Mouse (Mus musculus) liver, adult 2 months (tissue): ENCODE data around the gene Dhx37. TPM values are rescaled to one million over a fixed set of nuclear protein-coding genes. Genes with fewer than 3 reads are reported as not detected.
"Not testable (repeated sequence)": the region's sequence is repeated elsewhere in the genome, so short reads cannot be mapped to it uniquely, and the experiment has no call there.

Experiments used
- DNase-seq: peaks from one replicate; pipeline ENCODE4 v3.0.0-alpha.2; 2011; ENCODE audit warnings: low read depth, low spot score; ENCODE audit errors: extremely low read depth
- H3K27ac ChIP-seq: fragments of 200-500 bp; replicated peaks from 2 replicates; pipeline ENCODE4 v1.5.1; 2012; ENCODE audit warnings: low read depth, mild to moderate bottlenecking, control low read depth, inconsistent platforms, low read length; ENCODE audit not compliant: insufficient read depth
- H3K27me3 ChIP-seq: fragments of 200-500 bp; 2 replicates; pipeline ENCODE4 v1.6.1; 2012; ENCODE audit warnings: mild to moderate bottlenecking, moderate library complexity, low read length, inconsistent platforms; ENCODE audit not compliant: control insufficient read depth, insufficient read depth
- H3K36me3 ChIP-seq: fragments of 200-500 bp; 2 replicates; pipeline ENCODE4 v1.6.1; 2012; ENCODE audit warnings: low read length, inconsistent platforms; ENCODE audit not compliant: control insufficient read depth, insufficient read depth
- H3K4me1 ChIP-seq: fragments of 200-500 bp; 2 replicates; pipeline ENCODE4 v1.6.1; 2011; ENCODE audit warnings: low read length; ENCODE audit not compliant: control insufficient read depth, insufficient read depth
- H3K4me3 ChIP-seq: fragments of 200-500 bp; 2 replicates; pipeline ENCODE4 v1.5.1; 2011; ENCODE audit warnings: low read depth, mild to moderate bottlenecking, control low read depth, low read length, moderate library complexity; ENCODE audit not compliant: insufficient read depth
- H3K79me2 ChIP-seq: fragments of 200-500 bp; 2 replicates; pipeline ENCODE4 v1.6.1; 2012; ENCODE audit warnings: inconsistent platforms, mild to moderate bottlenecking, low read length, moderate library complexity; ENCODE audit not compliant: control insufficient read depth, insufficient read depth
- H3K9ac ChIP-seq: fragments of 200-500 bp; 2 replicates; pipeline ENCODE4 v1.6.1; 2012; ENCODE audit warnings: low read depth, mild to moderate bottlenecking, control low read depth, inconsistent platforms, low read length
- CTCF ChIP-seq: fragments of 200-500 bp; IDR thresholded peaks from 2 replicates; pipeline ENCODE4 v1.5.1; 2011; ENCODE audit warnings: low read depth, low read length, control low read depth
- POLR2A ChIP-seq: fragments of 200-500 bp; IDR thresholded peaks from 2 replicates; pipeline ENCODE4 v1.6.1; 2011; ENCODE audit warnings: low read length, control low read depth; ENCODE audit not compliant: insufficient read depth; ENCODE audit errors: extremely low read depth
- WGBS: fragments of 180-500 bp; shearing (Covaris S2); methylation state at CpG from one replicate; pipeline ENCODE4 v1.1.7; 2018; 5-methylcytosine and 5-hydroxymethylcytosine counted together
- polyA plus RNA-seq: library from polyadenylated mRNA; depleted of rRNA; stranded (reverse); fragments of >200 nt; gene quantifications from 2 replicates; pipeline ENCODE4 v1.2.3, GENCODE M21; 2012
- total RNA-seq: library from RNA; depleted of rRNA; stranded (reverse); fragments of >200 nt; gene quantifications from 2 replicates; pipeline ENCODE4 v1.2.3, GENCODE M21; 2014

The Dhx37 gene
- total and polyA plus RNA-seq, 2 experiments, result 3.8 to 14.0 TPM

- Histone ChIP-seq H3K9ac (peak within 1 kb of the TSS; percentile 91), H3K27ac (peak within 1 kb of the TSS; percentile 97), H3K27me3 (no peaks in the 10 kb centered on the region), H3K4me1 (peaks cover 23% of the 10 kb centered on the region), H3K4me3 (peak within 1 kb of the TSS; percentile 76), H3K36me3 (peaks cover 19% of the 10 kb centered on the region), H3K79me2 (peaks cover 12% of the 10 kb centered on the region)
- WGBS, result under 1% methylated on average over 69 of the region's 69 CpGs
- peak; percentile 90 for DNase-seq
- TF ChIP-seq CTCF (peak; percentile 12; the same call in 1 of the 2 replicates), POLR2A (peak; percentile 99)
Measured at GRCm38 (mm10) chr5:125389579-125390441, 44.1 kb downstream of the Dhx37 start, which contains the start of gene Ubc. Gene Ubc, minus strand, starts transcription at chr5:125390202.

DNA sequence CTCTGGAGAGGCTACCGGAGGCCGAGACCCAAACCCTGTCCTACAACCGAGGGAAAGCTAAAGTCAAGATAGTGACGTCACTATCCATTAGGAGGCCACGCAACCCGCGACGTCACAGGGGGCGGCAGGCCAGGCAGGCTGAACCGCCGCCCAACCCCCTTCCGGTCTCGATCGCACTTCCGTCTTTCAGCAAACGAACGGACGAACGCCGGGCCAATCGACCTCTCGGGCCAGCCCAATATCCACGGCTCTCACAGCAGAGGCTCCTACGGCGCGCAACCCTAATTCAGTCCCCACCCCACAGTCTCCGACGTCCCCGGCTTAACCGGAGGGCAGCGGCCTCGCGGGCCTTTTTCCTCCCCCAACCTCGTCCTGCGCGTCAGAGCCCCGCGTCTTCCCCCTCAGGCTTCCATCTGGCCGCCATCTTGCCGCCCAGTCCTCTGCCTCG, 44.8 kb downstream of the Dhx37 start, which contains the start of gene Gm10382:
Gene Gm10382, plus strand, starts transcription at position 192 of the 448 bp plus-strand sequence.
- H3K27ac ChIP-seq, result peak within 1 kb of the TSS; percentile 97
- peaks cover 23% of the 10 kb centered on the region for H3K36me3 ChIP-seq
- peaks cover 22% of the 10 kb centered on the region for H3K4me1 ChIP-seq
- peak; percentile 62 for DNase-seq
- TF ChIP-seq CTCF, result no peak; the same call in 1 of the 2 replicates
- TF ChIP-seq POLR2A, result no peak
- H3K9ac ChIP-seq, result peak within 1 kb of the TSS; percentile 91
- H3K27me3 ChIP-seq, result no peaks in the 10 kb centered on the region
- H3K4me3 ChIP-seq, result peak within 1 kb of the TSS; percentile 76
- 0% methylated on average over 41 of the region's 41 CpGs for WGBS
- H3K79me2 ChIP-seq, result peaks cover 15% of the 10 kb centered on the region

GRCm38 (mm10) chr5:125388358-125389092, 45.4 kb downstream of the Dhx37 start:
- 1% methylated on average over 13 of the region's 13 CpGs for WGBS
- Histone ChIP-seq H3K4me1 (peaks cover 18% of the 10 kb centered on the region), H3K27ac (peak overlapping the region; percentile 97), H3K79me2 (peaks cover 15% of the 10 kb centered on the region), H3K4me3 (peak overlapping the region; percentile 76), H3K36me3 (peaks cover 23% of the 10 kb centered on the region), H3K9ac (peak overlapping the region; percentile 91), H3K27me3 (no peaks in the 10 kb centered on the region)
- DNase-seq, result peak; percentile 53
- peak; percentile 1; the same call in 1 of the 2 replicates for TF ChIP-seq CTCF
- TF ChIP-seq POLR2A, result no peak

GRCm38 (mm10) chr5:125387295-125387694, 46.6 kb downstream of the Dhx37 start:
- H3K27ac ChIP-seq, H3K27me3 ChIP-seq, DNase-seq: not testable (repeated sequence)
- 42% methylated on average over 5 of the region's 6 CpGs for WGBS
- 0 out of 2 replicates have a peak overlapping the region, but pooled peaks have one; percentile 41 for H3K9ac ChIP-seq
- H3K4me3 ChIP-seq, result peak overlapping the region; percentile 35
- H3K36me3 ChIP-seq, result peaks cover 23% of the 10 kb centered on the region
- H3K79me2 ChIP-seq, result peaks cover 15% of the 10 kb centered on the region
- H3K4me1 ChIP-seq, result peaks cover 18% of the 10 kb centered on the region

GRCm38 (mm10) chr5:125385215-125385940, 48.5 kb downstream of the Dhx37 start:
- Histone ChIP-seq H3K27ac (no peak overlapping the region), H3K36me3 (peaks cover 23% of the 10 kb centered on the region), H3K27me3 (no peaks in the 10 kb centered on the region), H3K79me2 (peaks cover 15% of the 10 kb centered on the region), H3K4me3 (peak overlapping the region; percentile 45), H3K9ac (0 out of 2 replicates have a peak overlapping the region, but pooled peaks have one; percentile 12), H3K4me1 (peaks cover 8% of the 10 kb centered on the region)
- TF ChIP-seq POLR2A, result no peak
- TF ChIP-seq CTCF, result 0 out of 2 replicates have a peak, but pooled peaks have one; percentile 0
- DNase-seq, result peak; percentile 76
- 9% methylated on average over 8 of the region's 8 CpGs for WGBS
